Mouse (Mus musculus): ENCODE data around the gene Mical3. TPM values are rescaled to one million over a fixed set of nuclear protein-coding genes. Genes with fewer than 3 reads are reported as not detected.

Mical3 gene
- polyA plus RNA-seq, 1 experiment from 2014 or later, result 11.7 TPM

GRCm38 (mm10) chr6:121057181-121057956 is 73.4 kb downstream of the Mical3 start:
- no peak for ATAC-seq (ENCODE audit: insufficient read depth, low FRiP score, low read depth)
- H3K4me2 ChIP-seq, result no peak overlapping the region
- 77% methylated on average over 22 of the region's 22 CpGs for WGBS
- no peak overlapping the region for H3K4me3 ChIP-seq (replicated peaks)
- no peaks in the 10 kb centered on the region for H3K27me3 ChIP-seq (replicated peaks)
- H3K9ac ChIP-seq, result no peak overlapping the region
- H3K36me3 ChIP-seq, result no peaks in the 10 kb centered on the region
- H3K9me3 ChIP-seq, result no peaks in the 10 kb centered on the region
- H3K27ac ChIP-seq, result no peak overlapping the region
- peaks cover 10% of the 10 kb centered on the region; the same call in 1 of the 2 replicates for H3K4me1 ChIP-seq

GRCm38 (mm10) chr6:121055496-121055895 is 75.3 kb downstream of the Mical3 start:
- no peak for ATAC-seq (ENCODE audit: insufficient read depth, low FRiP score, low read depth)
- H3K27ac ChIP-seq, result no peak overlapping the region
- H3K9ac ChIP-seq, result no peak overlapping the region
- H3K4me2 ChIP-seq, result no peak overlapping the region
- H3K36me3 ChIP-seq, result no peaks in the 10 kb centered on the region
- peaks cover 10% of the 10 kb centered on the region; the same call in 1 of the 2 replicates for H3K4me1 ChIP-seq
- no peaks in the 10 kb centered on the region for H3K9me3 ChIP-seq
- H3K27me3 ChIP-seq (replicated peaks), result no peaks in the 10 kb centered on the region
- no peak overlapping the region for H3K4me3 ChIP-seq (replicated peaks)
- WGBS, result 53% methylated on average over 3 of the region's 3 CpGs

DNA sequence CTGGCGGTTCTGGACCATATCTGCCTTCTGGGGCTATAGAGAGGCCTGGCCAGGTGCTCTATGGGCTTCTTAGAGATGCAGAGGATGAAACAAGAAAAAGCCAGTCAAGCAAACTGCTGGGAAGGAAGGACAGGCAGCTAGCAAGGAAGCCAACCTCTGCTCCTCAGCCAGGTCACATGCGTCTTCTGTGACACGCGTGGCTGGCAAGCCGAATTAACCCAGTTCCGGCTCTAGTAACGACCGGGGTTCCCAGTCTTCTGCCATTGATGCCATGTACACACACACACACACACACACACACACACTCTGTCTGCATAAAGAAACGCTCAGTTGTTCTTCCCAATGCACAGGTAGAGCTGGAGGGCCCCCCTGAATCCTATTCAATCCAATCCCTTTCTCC is 75.9 kb downstream of the Mical3 start:
- Histone ChIP-seq H3K4me1 (peaks cover 10% of the 10 kb centered on the region; the same call in 1 of the 2 replicates), H3K4me3 (replicated peaks) (no peak overlapping the region), H3K4me2 (no peak overlapping the region), H3K9ac (no peak overlapping the region), H3K27ac (no peak overlapping the region), H3K27me3 (replicated peaks) (no peaks in the 10 kb centered on the region), H3K9me3 (no peaks in the 10 kb centered on the region), H3K36me3 (no peaks in the 10 kb centered on the region)
- no peak for ATAC-seq (ENCODE audit: insufficient read depth, low FRiP score, low read depth)
- WGBS, result 86% methylated on average over 9 of the region's 9 CpGs

DNA sequence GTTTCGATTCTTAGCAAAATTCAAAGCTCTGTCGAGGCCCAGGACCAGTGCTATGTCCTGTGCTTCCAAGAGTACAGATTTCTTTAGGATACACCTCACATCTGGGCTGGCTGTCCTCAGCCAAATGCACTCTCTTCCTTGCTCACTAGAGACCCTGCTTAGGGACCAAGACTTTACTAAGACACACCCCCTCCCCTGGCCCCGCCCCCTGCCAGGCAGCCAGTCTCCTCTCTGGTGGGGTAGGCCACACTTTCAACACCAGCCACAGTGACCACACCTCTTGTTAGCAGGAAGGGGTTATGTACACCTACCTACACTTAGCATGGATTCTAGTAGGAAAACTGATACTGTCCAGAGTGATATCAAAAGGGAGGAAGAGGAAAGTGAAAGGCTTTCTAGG is 76.5 kb downstream of the Mical3 start:
- Histone ChIP-seq H3K9me3 (no peaks in the 10 kb centered on the region), H3K27ac (no peak overlapping the region), H3K4me2 (no peak overlapping the region), H3K4me1 (peaks cover 10% of the 10 kb centered on the region; the same call in 1 of the 2 replicates), H3K27me3 (replicated peaks) (no peaks in the 10 kb centered on the region), H3K4me3 (replicated peaks) (no peak overlapping the region), H3K9ac (no peak overlapping the region), H3K36me3 (no peaks in the 10 kb centered on the region)
- 72% methylated on average over 3 of the region's 3 CpGs for WGBS
- ATAC-seq (ENCODE audit: insufficient read depth, low FRiP score, low read depth), result peak; percentile 53; the same call in 1 of the 2 replicates

- WGBS, result 82% methylated on average over 7 of the region's 7 CpGs
- Histone ChIP-seq H3K4me2 (no peak overlapping the region), H3K27ac (no peak overlapping the region), H3K9me3 (no peaks in the 10 kb centered on the region), H3K4me3 (replicated peaks) (no peak overlapping the region), H3K9ac (no peak overlapping the region), H3K27me3 (replicated peaks) (no peaks in the 10 kb centered on the region), H3K36me3 (no peaks in the 10 kb centered on the region), H3K4me1 (peaks cover 10% of the 10 kb centered on the region; the same call in 1 of the 2 replicates)
- no peak for ATAC-seq (ENCODE audit: insufficient read depth, low FRiP score, low read depth)
Measured at GRCm38 (mm10) chr6:121053585-121054112, 77.2 kb downstream of the Mical3 start.

DNA sequence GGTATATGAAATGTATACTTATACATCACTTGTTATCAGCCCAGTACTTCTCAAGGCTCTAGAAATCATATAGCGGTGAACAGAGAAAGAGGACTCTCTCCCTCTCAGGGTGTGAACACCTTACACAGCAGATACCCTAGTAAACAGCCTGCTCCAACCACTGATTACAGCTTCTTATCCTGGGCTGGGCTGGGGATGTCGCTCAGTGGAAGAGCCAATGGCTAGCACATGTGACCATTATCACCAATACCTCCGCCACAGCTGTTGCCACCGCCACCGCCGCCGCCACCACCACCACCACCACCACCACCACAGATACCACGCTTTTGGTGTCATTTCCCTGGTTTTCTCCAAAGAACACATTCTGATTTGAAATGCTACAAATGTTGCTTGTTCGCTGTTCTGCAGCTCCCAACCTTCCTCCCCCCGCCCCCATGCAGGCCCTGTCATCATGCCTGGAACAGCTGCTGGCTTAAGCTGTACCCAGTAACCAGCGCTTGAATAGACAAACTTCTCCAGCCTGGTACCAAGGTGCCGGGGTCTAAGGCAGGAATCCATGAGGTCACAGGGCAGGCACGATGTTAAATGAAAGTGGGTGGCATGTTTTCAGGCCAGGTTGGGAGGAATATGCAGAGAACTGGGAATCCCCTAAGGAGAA is 78.7 kb downstream of the Mical3 start:
- 88% methylated on average over 13 of the region's 13 CpGs for WGBS

GRCm38 (mm10) chr6:121051411-121051810 is 79.4 kb downstream of the Mical3 start:
- no peak for ATAC-seq (ENCODE audit: insufficient read depth, low FRiP score, low read depth)
- peaks cover 10% of the 10 kb centered on the region; the same call in 1 of the 2 replicates for H3K4me1 ChIP-seq
- H3K36me3 ChIP-seq, result no peaks in the 10 kb centered on the region
- no peak overlapping the region for H3K4me3 ChIP-seq (replicated peaks)
- no peak overlapping the region for H3K27ac ChIP-seq
- H3K27me3 ChIP-seq (replicated peaks), result no peaks in the 10 kb centered on the region
- no peak overlapping the region for H3K9ac ChIP-seq
- 82% methylated on average over 8 of the region's 8 CpGs for WGBS
- no peaks in the 10 kb centered on the region for H3K9me3 ChIP-seq
- H3K4me2 ChIP-seq, result no peak overlapping the region

More for the DNA sequence above, 78.7 kb downstream of the Mical3 start:
- no peaks in the 10 kb centered on the region for H3K36me3 ChIP-seq
- no peak overlapping the region for H3K9ac ChIP-seq
- no peak overlapping the region for H3K4me2 ChIP-seq
- H3K27ac ChIP-seq, result no peak overlapping the region
- no peaks in the 10 kb centered on the region for H3K9me3 ChIP-seq
- no peak overlapping the region for H3K4me3 ChIP-seq (replicated peaks)
- ATAC-seq (ENCODE audit: insufficient read depth, low FRiP score, low read depth), result peak; percentile 56; the same call in 1 of the 2 replicates
- H3K27me3 ChIP-seq (replicated peaks), result no peaks in the 10 kb centered on the region
- H3K4me1 ChIP-seq, result peaks cover 10% of the 10 kb centered on the region; the same call in 1 of the 2 replicates

DNA sequence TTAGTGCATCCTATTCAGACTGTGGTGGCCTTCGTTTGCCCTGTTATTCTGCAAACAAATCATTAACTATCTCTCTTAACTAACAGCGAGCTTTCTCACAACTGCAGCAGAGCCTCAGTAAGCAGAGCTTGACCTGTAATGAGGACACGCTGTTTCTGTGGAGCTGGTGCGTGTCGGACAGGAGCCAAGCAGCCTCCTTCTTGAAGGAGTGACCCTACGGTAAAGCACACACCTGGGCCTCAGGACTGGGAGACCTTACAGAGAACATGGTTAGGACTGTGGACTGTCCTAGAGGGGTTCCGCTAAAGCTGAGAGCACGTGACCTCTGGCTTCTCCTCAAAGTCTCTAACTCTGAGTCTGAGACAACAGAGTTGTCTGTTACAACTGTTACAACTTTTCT is 82.1 kb downstream of the Mical3 start:
- no peak overlapping the region for H3K9ac ChIP-seq
- H3K27ac ChIP-seq, result no peak overlapping the region
- 65% methylated on average over 8 of the region's 8 CpGs for WGBS
- H3K4me2 ChIP-seq, result no peak overlapping the region
- H3K27me3 ChIP-seq (replicated peaks), result no peaks in the 10 kb centered on the region
- no peaks in the 10 kb centered on the region for H3K36me3 ChIP-seq
- ATAC-seq (ENCODE audit: insufficient read depth, low FRiP score, low read depth), result no peak
- 0 out of 2 replicates have a peak, but pooled peaks cover 3% of the 10 kb centered on the region for H3K4me1 ChIP-seq
- no peak overlapping the region for H3K4me3 ChIP-seq (replicated peaks)
- H3K9me3 ChIP-seq, result no peaks in the 10 kb centered on the region

DNA sequence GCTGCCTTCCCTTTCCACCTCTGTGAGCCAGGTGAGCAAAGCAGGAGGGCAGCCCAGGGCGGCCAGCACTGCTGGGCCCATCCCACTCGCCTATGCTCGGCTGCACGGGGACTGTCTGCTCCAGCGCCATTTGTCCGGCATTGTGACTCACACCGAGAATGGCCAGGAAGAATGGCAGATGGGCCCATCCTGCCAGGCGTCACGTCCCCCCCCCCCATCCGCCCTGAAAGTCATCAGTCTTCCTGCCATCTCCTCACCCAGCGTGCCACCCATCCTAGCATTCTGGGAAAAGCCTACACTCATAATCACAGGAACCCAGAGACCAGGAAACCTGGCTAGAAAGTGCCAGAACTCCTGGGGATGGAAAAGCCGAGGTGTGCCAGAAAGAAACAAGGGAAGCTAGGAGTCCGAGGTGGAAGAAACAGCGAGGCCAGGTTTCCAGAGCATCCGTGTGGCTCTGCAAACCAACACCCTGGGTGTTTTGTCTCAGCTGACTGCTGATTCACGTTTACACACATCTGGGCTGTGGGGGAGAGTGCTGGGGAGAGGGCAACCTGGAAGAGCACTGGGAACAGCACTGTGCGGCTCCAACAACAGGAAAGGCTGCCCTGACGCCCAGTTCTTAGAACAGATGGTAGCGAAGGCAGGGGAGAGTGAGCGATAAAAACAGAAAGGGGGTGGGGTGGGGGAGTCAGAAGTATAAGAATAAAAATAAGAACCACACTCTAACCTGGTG is 85.3 kb downstream of the Mical3 start:
- no peak for ATAC-seq (ENCODE audit: insufficient read depth, low FRiP score, low read depth)
- H3K4me3 ChIP-seq (replicated peaks), result no peak overlapping the region
- no peaks in the 10 kb centered on the region for H3K9me3 ChIP-seq
- no peak overlapping the region for H3K4me2 ChIP-seq
- 52% methylated on average over 20 of the region's 20 CpGs for WGBS
- no peak overlapping the region for H3K27ac ChIP-seq
- H3K27me3 ChIP-seq (replicated peaks), result no peaks in the 10 kb centered on the region
- 0 out of 2 replicates have a peak, but pooled peaks cover 3% of the 10 kb centered on the region for H3K4me1 ChIP-seq
- H3K9ac ChIP-seq, result no peak overlapping the region
- peaks cover 1% of the 10 kb centered on the region; the same call in 1 of the 2 replicates for H3K36me3 ChIP-seq

DNA sequence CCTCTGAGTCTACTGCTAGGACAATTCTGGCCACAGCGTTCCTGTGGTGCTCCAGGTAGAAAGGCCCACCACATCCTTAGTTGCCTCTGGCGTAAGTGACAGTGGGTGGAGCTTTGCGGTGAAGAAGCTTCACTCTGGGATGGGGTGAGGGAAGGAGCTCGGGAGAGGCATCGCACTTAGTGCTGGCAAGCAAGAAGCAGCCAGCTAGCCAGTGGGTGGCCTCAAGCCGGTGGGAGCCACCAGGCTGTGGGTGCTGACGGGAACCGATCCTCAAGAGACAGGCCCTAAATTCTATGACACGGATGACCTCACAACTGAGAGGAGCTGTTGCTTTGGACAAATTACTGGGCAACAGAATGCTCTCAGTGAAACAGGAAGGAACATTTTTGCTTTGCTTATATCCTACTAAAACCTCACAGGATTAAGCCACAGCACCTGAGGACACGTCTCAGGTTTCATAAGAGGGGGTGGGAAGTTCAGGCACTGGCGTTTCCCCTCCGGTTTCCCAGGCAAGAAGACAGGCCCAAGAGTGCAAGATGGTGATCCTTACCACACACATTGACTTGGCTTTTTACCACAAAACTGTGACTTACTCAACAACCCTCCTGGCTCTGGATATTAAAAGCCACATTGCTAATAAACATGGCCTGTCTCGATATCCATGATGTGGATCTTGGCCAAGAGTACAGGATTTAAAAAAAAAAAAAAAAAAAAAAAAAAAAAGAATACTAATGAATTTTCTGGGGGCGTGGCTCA is 87.2 kb downstream of the Mical3 start:
- no peak for ATAC-seq (ENCODE audit: insufficient read depth, low FRiP score, low read depth)
- 51% methylated on average over 14 of the region's 14 CpGs for WGBS
- Histone ChIP-seq H3K27me3 (replicated peaks) (no peaks in the 10 kb centered on the region), H3K9me3 (no peaks in the 10 kb centered on the region), H3K4me1 (0 out of 2 replicates have a peak, but pooled peaks cover 3% of the 10 kb centered on the region), H3K27ac (no peak overlapping the region), H3K36me3 (peaks cover 6% of the 10 kb centered on the region; the same call in 1 of the 2 replicates), H3K4me3 (replicated peaks) (no peak overlapping the region), H3K9ac (no peak overlapping the region), H3K4me2 (no peak overlapping the region)

DNA sequence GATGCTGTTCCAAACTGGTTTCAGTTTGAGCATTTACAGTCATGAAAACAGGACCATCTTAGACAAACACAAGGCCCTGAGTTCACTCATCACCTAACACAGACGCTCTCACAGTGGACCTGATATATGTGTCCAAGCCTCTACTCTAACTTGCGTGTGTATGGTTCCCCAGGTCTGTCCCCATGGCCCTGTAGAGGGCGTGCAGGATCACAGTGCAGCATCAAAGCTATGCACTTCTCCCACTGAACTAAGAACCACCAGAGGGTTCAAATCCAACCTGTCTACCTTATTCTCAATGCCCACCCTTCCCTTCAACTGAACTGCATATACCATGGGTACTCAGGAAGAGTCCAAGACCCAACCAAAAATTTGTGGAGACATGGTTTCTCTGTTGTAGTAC is 91.1 kb downstream of the Mical3 start:
- 92% methylated on average over 3 of the region's 3 CpGs for WGBS
- peaks cover 14% of the 10 kb centered on the region for H3K36me3 ChIP-seq

More for the DNA sequence above, 91.1 kb downstream of the Mical3 start:
- no peak overlapping the region for H3K4me2 ChIP-seq
- H3K4me1 ChIP-seq, result 0 out of 2 replicates have a peak, but pooled peaks cover under 1% of the 10 kb centered on the region
- no peaks in the 10 kb centered on the region for H3K9me3 ChIP-seq
- no peak overlapping the region for H3K9ac ChIP-seq
- H3K27ac ChIP-seq, result no peak overlapping the region
- no peak for ATAC-seq (ENCODE audit: insufficient read depth, low FRiP score, low read depth)
- no peak overlapping the region for H3K4me3 ChIP-seq (replicated peaks)
- H3K27me3 ChIP-seq (replicated peaks), result no peaks in the 10 kb centered on the region

Measured in stomach, embryonic 15.5 days (tissue).